Mouse (Mus musculus): ENCODE data around the gene Hs1bp3.

DNA sequence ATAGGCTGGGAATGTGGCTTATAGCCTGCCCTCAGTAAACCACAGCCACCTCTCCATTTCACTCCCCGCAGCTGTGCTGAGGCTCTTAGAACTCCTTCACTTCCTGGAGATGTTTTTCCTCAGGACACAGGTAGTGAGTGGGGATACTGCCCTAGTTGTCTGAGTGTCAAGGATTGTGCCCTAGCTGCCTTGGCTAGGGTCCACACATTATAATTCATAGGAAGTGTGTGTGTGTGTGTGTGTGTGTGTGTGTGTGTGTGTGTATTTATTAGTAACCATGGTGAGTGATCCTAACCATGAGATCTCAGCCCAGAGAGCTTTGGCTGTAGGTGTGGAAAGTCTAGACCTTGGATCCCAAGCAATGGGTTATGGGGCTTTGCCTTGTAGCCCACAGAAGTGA is 74.0 kb downstream of the Hs1bp3 start:
- TF ChIP-seq CTCF (IDR thresholded peaks at IDR 0.05; ENCODE audit: insufficient read depth, low read depth, low read length): no peak
- no peak for TF ChIP-seq POLR2A (IDR thresholded peaks at IDR 0.05; ENCODE audit: insufficient read depth, low read depth, low read length)
